Mouse (Mus musculus) spleen, adult 2 months (tissue): Measurements from ENCODE around the gene A030005L19Rik.
"Not testable (repeated sequence)": the region's sequence is repeated elsewhere in the genome, so short reads cannot be mapped to it uniquely, and the experiment has no call there.

Experiments
- CTCF ChIP-seq: fragments of 200-500 bp; IDR thresholded peaks from 2 replicates; pipeline ENCODE4 v1.5.1; 2011; ENCODE audit warnings: mild to moderate bottlenecking, inconsistent platforms; ENCODE audit not compliant: insufficient read depth, insufficient read length, insufficient replicate concordance; ENCODE audit errors: extremely low read depth
- POLR2A ChIP-seq: fragments of 200-500 bp; IDR thresholded peaks from 2 replicates; pipeline ENCODE4 v1.6.1; 2011; ENCODE audit warnings: low read depth, low read length, inconsistent platforms

DNA sequence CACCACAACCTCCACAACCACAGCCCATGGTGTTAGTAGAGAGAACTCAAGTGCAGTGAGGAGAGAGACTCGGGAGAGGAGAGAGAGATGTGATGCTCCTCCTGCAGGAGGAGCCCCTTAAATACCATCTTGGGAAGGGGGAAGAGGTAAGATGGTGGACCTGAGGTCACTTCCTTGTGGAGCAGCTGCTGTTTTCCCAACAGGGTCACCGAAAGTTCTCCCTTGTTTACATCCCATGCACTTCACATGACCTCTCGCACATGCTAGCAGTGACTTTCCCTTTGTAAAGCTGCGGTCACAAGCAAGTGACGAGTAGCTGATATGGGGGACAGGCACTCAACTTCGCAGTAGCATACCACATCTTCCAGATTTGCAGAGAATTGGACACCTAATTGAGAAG, 30.2 kb downstream of the A030005L19Rik start, which contains the start of gene A030003K21Rik:
- not testable (repeated sequence) for TF ChIP-seq CTCF, POLR2A
